Mouse (Mus musculus) CD8-positive naive resting alpha-beta T cell, adult 2 months (primary cell): Measurements from ENCODE around the gene Ap1s2.
A peak's percentile ranks its signal among the peaks of the same experiment; 100 is the strongest.

ENCODE experiments used
- DNase-seq, 2 experiments: peaks; one replicate each; pipeline ENCODE4 v3.0.0; 2022; ENCODE audit warnings: low read depth in 2 of 2, low spot score in 2 of 2

Gene Ap1s2

DNA sequence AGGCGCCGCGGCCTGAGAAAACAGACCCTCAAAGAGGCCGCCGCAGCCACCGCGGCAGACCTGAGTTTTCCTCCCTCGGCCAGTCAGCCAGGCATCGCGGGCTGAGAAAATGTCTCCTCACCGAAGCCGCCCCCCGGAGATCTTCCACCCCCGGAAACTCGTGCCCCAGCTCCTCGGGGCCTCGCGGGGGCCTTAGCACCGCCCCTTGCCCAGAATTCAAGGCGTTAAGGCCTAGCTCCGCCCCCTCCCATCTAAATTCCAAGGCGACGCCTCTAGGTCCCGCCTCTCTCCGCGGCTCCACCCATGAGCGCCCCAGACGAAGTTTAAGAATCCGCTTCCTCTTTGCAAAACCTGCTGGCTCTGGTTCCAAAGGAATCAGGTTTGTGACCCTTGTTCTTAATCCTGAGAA, 49.7 kb downstream of the Ap1s2 start, which contains the start of gene Zrsr2:
Gene Zrsr2 (minus strand): TSS at position 195 of the 409 bp plus-strand sequence.
- peak; percentile 77 to 84 for DNase-seq

DNA sequence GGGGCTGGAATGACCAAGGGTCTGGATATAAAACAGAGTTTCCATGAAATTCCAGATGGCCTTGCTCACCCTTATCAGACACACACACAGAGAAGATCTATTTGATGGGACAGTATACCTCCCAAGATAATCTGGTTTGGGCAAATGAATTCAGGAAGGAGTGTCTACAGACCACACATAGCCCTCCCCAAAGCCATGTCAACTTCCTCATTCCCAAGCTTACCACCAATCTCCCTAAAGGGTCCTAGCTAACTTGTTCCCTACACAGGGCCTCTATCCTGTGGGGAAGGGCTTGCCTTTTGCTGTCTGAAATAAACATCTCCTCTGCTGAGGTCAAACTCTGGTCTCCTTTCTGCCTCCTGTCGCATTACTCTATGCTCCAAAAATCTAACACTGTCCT, 72.3 kb downstream of the Ap1s2 start:
- DNase-seq = no peak

DNA sequence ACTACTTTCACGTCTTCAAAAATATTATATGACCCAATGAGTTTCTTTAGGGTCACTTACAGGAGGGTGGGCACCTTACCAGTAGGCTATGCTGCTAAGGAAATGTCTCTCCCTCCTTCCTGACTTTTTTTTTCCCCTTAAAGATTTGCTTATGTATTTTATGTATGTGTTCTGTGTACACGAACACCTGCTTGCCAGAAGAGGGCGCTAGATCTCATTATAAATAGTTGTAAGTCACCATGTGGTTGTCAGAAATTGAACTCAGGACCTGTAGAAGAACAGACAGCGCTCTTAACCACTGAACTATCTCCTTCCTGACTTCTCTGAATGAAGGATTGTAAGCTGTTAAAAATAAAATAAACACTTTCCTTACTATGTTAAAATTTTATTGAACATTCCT, 72.7 kb downstream of the Ap1s2 start:
- DNase-seq = no peak

GRCm38 (mm10) chrX:163982129-163982528, 73.3 kb downstream of the Ap1s2 start:
- no peak for DNase-seq
